Mouse (Mus musculus): ENCODE data around the gene Fgfr2.

DNA sequence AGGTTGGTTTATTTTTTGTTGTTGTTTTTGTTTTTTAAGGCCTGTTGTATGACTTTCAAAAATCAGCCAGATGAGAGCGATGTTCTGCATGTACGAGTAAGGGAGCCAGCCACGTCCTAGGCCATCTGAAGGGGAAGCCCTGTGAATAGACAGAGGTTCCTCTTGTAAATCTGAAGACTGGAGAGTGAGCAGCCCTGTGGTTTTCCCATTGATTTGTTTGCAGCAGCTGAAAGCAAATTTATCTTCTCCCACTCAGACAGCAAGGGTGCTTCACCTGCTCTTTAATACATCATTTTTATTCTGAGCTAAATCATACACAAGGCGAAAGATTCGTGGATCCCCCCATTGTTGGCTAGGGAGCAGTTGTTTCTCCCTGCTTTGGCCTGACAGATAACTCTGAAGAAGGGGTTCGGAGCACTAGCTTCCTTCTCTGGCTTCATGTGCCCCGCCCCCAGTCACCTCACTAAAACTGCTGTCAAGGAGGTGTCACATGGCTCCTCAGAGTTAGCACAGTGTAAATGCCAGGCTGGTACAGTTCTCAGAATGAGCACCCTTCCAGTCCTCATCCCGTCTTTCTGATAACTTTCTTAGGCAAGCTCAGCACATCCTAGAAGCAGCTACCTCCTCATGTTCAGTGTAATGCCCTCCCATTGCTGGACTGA, 818.6 kb downstream of the Fgfr2 start:
- TF ChIP-seq CTCF (IDR thresholded peaks at IDR 0.05; ENCODE audit: extremely low read depth, insufficient read length, insufficient replicate concordance, low read depth, low read length) = no peak
- TF ChIP-seq POLR2A (IDR thresholded peaks at IDR 0.05; ENCODE audit: low read depth, low read length) = no peak

Data from small intestine, adult 2 months (tissue).